Mouse (Mus musculus): ENCODE results near the gene Dock2. TPM values are rescaled to one million over a fixed set of nuclear protein-coding genes. Genes with fewer than 3 reads are reported as not detected.

Gene Dock2
- polyA plus RNA-seq, 1 experiment: 35.9 TPM

- Histone ChIP-seq H3K4me1 (ENCODE audit: control insufficient read depth, insufficient read depth, insufficient read length) (no peaks in the 10 kb centered on the region), H3K4me3 (ENCODE audit: extremely low read depth, insufficient read depth, insufficient read length) (no peak overlapping the region), H3K27me3 (ENCODE audit: control insufficient read depth, insufficient read depth, low read length) (no peaks in the 10 kb centered on the region), H3K36me3 (ENCODE audit: control insufficient read depth, insufficient read depth, low read length) (peaks cover 8% of the 10 kb centered on the region), H3K27ac (ENCODE audit: insufficient read depth, low read length) (no peak overlapping the region)
- DNase-seq (ENCODE audit: low read depth in 1 of 2, low spot score in 2 of 2): no peak
- WGBS: 62% methylated on average over 7 of the region's 7 CpGs
- TF ChIP-seq POLR2A (IDR thresholded peaks at IDR 0.05; ENCODE audit: low read depth, low read length) (no peak), CTCF (IDR thresholded peaks at IDR 0.05; ENCODE audit: extremely low read depth, insufficient read depth, insufficient read length, insufficient replicate concordance) (no peak)
These were observed 451.2 kb downstream of the Dock2 start for GRCm38 (mm10) chr11:34332344-34333031.

GRCm38 (mm10) chr11:34323664-34324063, 460.0 kb downstream of the Dock2 start:
- TF ChIP-seq POLR2A (IDR thresholded peaks at IDR 0.05; ENCODE audit: low read depth, low read length): no peak
- no peak for TF ChIP-seq CTCF (IDR thresholded peaks at IDR 0.05; ENCODE audit: extremely low read depth, insufficient read depth, insufficient read length, insufficient replicate concordance)
- Histone ChIP-seq H3K27me3 (ENCODE audit: control insufficient read depth, insufficient read depth, low read length) (no peaks in the 10 kb centered on the region), H3K4me1 (ENCODE audit: control insufficient read depth, insufficient read depth, insufficient read length) (no peaks in the 10 kb centered on the region), H3K4me3 (ENCODE audit: extremely low read depth, insufficient read depth, insufficient read length) (no peak overlapping the region), H3K36me3 (ENCODE audit: control insufficient read depth, insufficient read depth, low read length) (peaks cover 4% of the 10 kb centered on the region), H3K27ac (ENCODE audit: insufficient read depth, low read length) (no peak overlapping the region)
- 87% methylated on average over 8 of the region's 8 CpGs for WGBS
- DNase-seq (ENCODE audit: low read depth in 1 of 2, low spot score in 2 of 2): no peak

GRCm38 (mm10) chr11:34319282-34319681, 464.4 kb downstream of the Dock2 start:
- no peaks in the 10 kb centered on the region for H3K4me1 ChIP-seq (ENCODE audit: control insufficient read depth, insufficient read depth, insufficient read length)
- H3K4me3 ChIP-seq (ENCODE audit: extremely low read depth, insufficient read depth, insufficient read length): no peak overlapping the region
- no peak for TF ChIP-seq CTCF (IDR thresholded peaks at IDR 0.05; ENCODE audit: extremely low read depth, insufficient read depth, insufficient read length, insufficient replicate concordance)
- no peak for TF ChIP-seq POLR2A (IDR thresholded peaks at IDR 0.05; ENCODE audit: low read depth, low read length)
- H3K27me3 ChIP-seq (ENCODE audit: control insufficient read depth, insufficient read depth, low read length): no peaks in the 10 kb centered on the region
- DNase-seq (ENCODE audit: low read depth in 1 of 2, low spot score in 2 of 2): no peak
- WGBS: 91% methylated on average over 1 of the region's 1 CpGs
- peaks cover 6% of the 10 kb centered on the region for H3K36me3 ChIP-seq (ENCODE audit: control insufficient read depth, insufficient read depth, low read length)
- H3K27ac ChIP-seq (ENCODE audit: insufficient read depth, low read length): no peak overlapping the region

GRCm38 (mm10) chr11:34317001-34317400, 466.7 kb downstream of the Dock2 start:
- no peaks in the 10 kb centered on the region for H3K27me3 ChIP-seq (ENCODE audit: control insufficient read depth, insufficient read depth, low read length)
- WGBS: 95% methylated on average over 8 of the region's 8 CpGs
- TF ChIP-seq POLR2A (IDR thresholded peaks at IDR 0.05; ENCODE audit: low read depth, low read length) (no peak), CTCF (IDR thresholded peaks at IDR 0.05; ENCODE audit: extremely low read depth, insufficient read depth, insufficient read length, insufficient replicate concordance) (no peak)
- H3K4me3 ChIP-seq (ENCODE audit: extremely low read depth, insufficient read depth, insufficient read length): no peak overlapping the region
- DNase-seq (ENCODE audit: low read depth in 1 of 2, low spot score in 2 of 2): no peak
- no peaks in the 10 kb centered on the region for H3K4me1 ChIP-seq (ENCODE audit: control insufficient read depth, insufficient read depth, insufficient read length)
- H3K27ac ChIP-seq (ENCODE audit: insufficient read depth, low read length): no peak overlapping the region
- peaks cover 7% of the 10 kb centered on the region for H3K36me3 ChIP-seq (ENCODE audit: control insufficient read depth, insufficient read depth, low read length)

GRCm38 (mm10) chr11:34316176-34316575, 467.5 kb downstream of the Dock2 start:
- H3K36me3 ChIP-seq (ENCODE audit: control insufficient read depth, insufficient read depth, low read length): peaks cover 7% of the 10 kb centered on the region
- H3K4me3 ChIP-seq (ENCODE audit: extremely low read depth, insufficient read depth, insufficient read length): no peak overlapping the region
- TF ChIP-seq POLR2A (IDR thresholded peaks at IDR 0.05; ENCODE audit: low read depth, low read length) (no peak), CTCF (IDR thresholded peaks at IDR 0.05; ENCODE audit: extremely low read depth, insufficient read depth, insufficient read length, insufficient replicate concordance) (no peak)
- no peaks in the 10 kb centered on the region for H3K4me1 ChIP-seq (ENCODE audit: control insufficient read depth, insufficient read depth, insufficient read length)
- no peak for DNase-seq (ENCODE audit: low read depth in 1 of 2, low spot score in 2 of 2)
- H3K27me3 ChIP-seq (ENCODE audit: control insufficient read depth, insufficient read depth, low read length): no peaks in the 10 kb centered on the region
- 93% methylated on average over 10 of the region's 10 CpGs for WGBS
- H3K27ac ChIP-seq (ENCODE audit: insufficient read depth, low read length): no peak overlapping the region

- no peak overlapping the region for H3K27ac ChIP-seq (ENCODE audit: insufficient read depth, low read length)
- no peak overlapping the region for H3K4me3 ChIP-seq (ENCODE audit: extremely low read depth, insufficient read depth, insufficient read length)
- H3K36me3 ChIP-seq (ENCODE audit: control insufficient read depth, insufficient read depth, low read length): peaks cover 10% of the 10 kb centered on the region
- no peaks in the 10 kb centered on the region for H3K27me3 ChIP-seq (ENCODE audit: control insufficient read depth, insufficient read depth, low read length)
- no peak for DNase-seq (ENCODE audit: low read depth in 1 of 2, low spot score in 2 of 2)
- no peak for TF ChIP-seq POLR2A (IDR thresholded peaks at IDR 0.05; ENCODE audit: low read depth, low read length)
- TF ChIP-seq CTCF (IDR thresholded peaks at IDR 0.05; ENCODE audit: extremely low read depth, insufficient read depth, insufficient read length, insufficient replicate concordance): no peak
- no peaks in the 10 kb centered on the region for H3K4me1 ChIP-seq (ENCODE audit: control insufficient read depth, insufficient read depth, insufficient read length)
- 88% methylated on average over 5 of the region's 5 CpGs for WGBS
These were observed 468.3 kb downstream of the Dock2 start for GRCm38 (mm10) chr11:34315383-34315782.

All from spleen, adult 2 months (tissue).